8 mouse cellular contexts compared by ENCODE assay signal in the genomic region with DNA sequence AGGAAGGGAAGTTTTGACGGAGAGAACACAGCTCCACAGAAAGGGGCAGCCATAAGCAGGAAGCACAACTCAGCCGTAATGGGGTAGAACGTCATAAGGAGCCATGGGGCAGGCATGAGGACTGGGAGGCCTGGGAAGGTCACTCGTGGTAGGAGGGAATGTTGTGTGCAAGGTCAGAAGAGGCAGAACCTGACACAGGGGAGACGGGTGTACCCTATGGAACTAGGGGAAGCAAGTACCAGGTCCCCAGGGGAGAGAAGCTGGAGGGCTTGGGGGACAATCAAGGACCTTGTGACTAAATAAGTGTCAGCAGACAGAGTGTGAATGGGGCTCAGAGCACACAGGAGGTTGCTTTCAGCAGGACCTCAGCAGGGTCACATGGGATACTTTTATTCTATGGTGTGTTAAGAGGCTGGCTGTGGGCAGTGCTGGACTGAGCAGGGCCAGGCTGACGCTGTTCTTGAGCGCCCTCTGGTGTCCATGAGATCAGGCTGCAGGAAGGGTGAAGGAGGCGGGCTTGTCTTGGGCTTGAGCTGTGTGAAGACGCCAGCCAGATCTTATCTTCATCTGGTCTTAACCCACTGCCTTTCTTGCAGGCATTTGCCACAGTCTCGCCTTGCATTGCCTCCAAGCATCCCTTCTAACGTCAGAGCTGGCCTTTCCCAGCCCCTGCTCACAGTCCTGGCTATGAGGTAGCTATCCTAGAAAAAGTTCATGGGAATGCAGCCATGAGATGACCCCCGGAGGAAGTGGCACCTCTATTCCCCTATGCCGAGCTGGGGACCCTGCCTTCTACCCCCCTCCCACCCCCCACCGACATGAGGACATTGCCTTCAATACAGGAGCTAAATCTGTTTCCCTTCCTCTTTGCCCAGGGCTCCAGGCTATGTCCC. TPM values are rescaled to one million over a fixed set of nuclear protein-coding genes. Genes with fewer than 3 reads are reported as not detected.
DNase-seq lines count a peak whose midpoint lies in the region; ATAC-seq and TF ChIP-seq lines count a peak whose summit lies in the region.

No protein-coding gene starts in this region.

- TF ChIP-seq EP300 in lung, postnatal 0 days (IDR thresholded peaks at IDR 0.05) = no peak

- H3K4me3 ChIP-seq in forebrain, embryonic 14.5 days (ENCODE audit: low read depth, low read length) = no peak overlapping the region
- no peak overlapping the region for H3K4me3 ChIP-seq in hindbrain, embryonic 11.5 days (ENCODE audit: low read depth, low read length)
- H3K4me3 ChIP-seq in lung, postnatal 0 days (ENCODE audit: low read depth, low read length) = no peak overlapping the region

- no peak overlapping the region for H3K9ac ChIP-seq in forebrain, embryonic 14.5 days (ENCODE audit: low read length)
- H3K9ac ChIP-seq in hindbrain, embryonic 11.5 days (ENCODE audit: low read depth, low read length) = no peak overlapping the region
- H3K9ac ChIP-seq in lung, postnatal 0 days (replicated peaks; ENCODE audit: low read depth) = no peak overlapping the region

- WGBS in forebrain, embryonic 14.5 days = 31% methylated on average over 14 of the region's 14 CpGs
- WGBS in hindbrain, embryonic 11.5 days = 31% methylated on average over 14 of the region's 14 CpGs
- 23% methylated on average over 14 of the region's 14 CpGs for WGBS in lung, postnatal 0 days

- H3K9me3 ChIP-seq in forebrain, embryonic 14.5 days (replicated peaks; ENCODE audit: control insufficient read depth, low read length) = no peaks in the 10 kb centered on the region
- no peaks in the 10 kb centered on the region for H3K9me3 ChIP-seq in hindbrain, embryonic 11.5 days (ENCODE audit: control insufficient read depth, low read length)
- H3K9me3 ChIP-seq in lung, postnatal 0 days (ENCODE audit: low read length) = no peaks in the 10 kb centered on the region

- TF ChIP-seq CTCF in lung, postnatal 0 days (IDR thresholded peaks at IDR 0.05) = peak; percentile 90

- H3K27ac ChIP-seq in forebrain, embryonic 14.5 days (ENCODE audit: low read depth, low read length) = no peak overlapping the region
- no peak overlapping the region for H3K27ac ChIP-seq in hindbrain, embryonic 11.5 days (ENCODE audit: low read depth, low read length)
- H3K27ac ChIP-seq in lung, postnatal 0 days (ENCODE audit: low read length) = no peak overlapping the region

- H3K4me1 ChIP-seq in forebrain, embryonic 14.5 days (ENCODE audit: control insufficient read depth, insufficient read depth, low read length) = no peaks in the 10 kb centered on the region
- H3K4me1 ChIP-seq in hindbrain, embryonic 11.5 days (replicated peaks; ENCODE audit: control insufficient read depth, insufficient read depth, low read length) = no peaks in the 10 kb centered on the region
- no peaks in the 10 kb centered on the region for H3K4me1 ChIP-seq in lung, postnatal 0 days (ENCODE audit: insufficient read depth, low read depth, low read length)

- peak; percentile 36 for DNase-seq in MN1 (ENCODE audit: low spot score)
- peak; percentile 34 for DNase-seq in c-Kit-positive CD71-positive TER-119-positive erythroid progenitor cells, embryonic 14.5 days (ENCODE audit: low spot score)
- DNase-seq in forebrain, embryonic 14.5 days (ENCODE audit: low spot score) = peak; percentile 75
- DNase-seq in hindbrain, embryonic 11.5 days (ENCODE audit: low spot score) = peak; percentile 82
- peak; percentile 37 for DNase-seq in layer of hippocampus, adult 9-11 months
- peak; percentile 86 for DNase-seq in lung, postnatal 0 days (ENCODE audit: low spot score)
- DNase-seq in ovary, postnatal 36 days (ENCODE audit: low spot score) = peak; percentile 54
- peak; percentile 77 for DNase-seq in urinary bladder, postnatal 25 days (ENCODE audit: low spot score)

- H3K4me2 ChIP-seq in forebrain, embryonic 14.5 days (ENCODE audit: low read length) = no peak overlapping the region
- H3K4me2 ChIP-seq in hindbrain, embryonic 11.5 days (replicated peaks; ENCODE audit: low read depth, low read length) = no peak overlapping the region
- no peak overlapping the region for H3K4me2 ChIP-seq in lung, postnatal 0 days (replicated peaks; ENCODE audit: low read depth, low read length)

- no peaks in the 10 kb centered on the region for H3K36me3 ChIP-seq in forebrain, embryonic 14.5 days (ENCODE audit: control insufficient read depth, insufficient read depth, low read length)
- no peaks in the 10 kb centered on the region for H3K36me3 ChIP-seq in hindbrain, embryonic 11.5 days (ENCODE audit: control insufficient read depth, insufficient read depth, low read length)
- no peaks in the 10 kb centered on the region for H3K36me3 ChIP-seq in lung, postnatal 0 days (ENCODE audit: insufficient read depth, low read length)

- ATAC-seq in forebrain, embryonic 14.5 days = peak; percentile 86
- ATAC-seq in hindbrain, embryonic 11.5 days (ENCODE audit: low FRiP score) = peak; percentile 90
- ATAC-seq in lung, postnatal 0 days = peak; percentile 84

- no peaks in the 10 kb centered on the region for H3K27me3 ChIP-seq in forebrain, embryonic 14.5 days (replicated peaks; ENCODE audit: control insufficient read depth, insufficient read depth, low read length)
- H3K27me3 ChIP-seq in hindbrain, embryonic 11.5 days (ENCODE audit: control insufficient read depth, insufficient read depth, low read length) = no peaks in the 10 kb centered on the region
- no peaks in the 10 kb centered on the region for H3K27me3 ChIP-seq in lung, postnatal 0 days (replicated peaks; ENCODE audit: insufficient read depth, low read length)

RNA-seq across cellular contexts. Expression of gene Klk15, which starts 13.7 kb away (rescaled TPM):
- polyA plus RNA-seq in forebrain, embryonic 14.5 days (2014; fragmentation: Nextera tagmentation; extraction: Ambion mirVana) = not detected in 2 replicates
- not detected in 2 replicates for polyA plus RNA-seq in hindbrain, embryonic 11.5 days (2014; fragmentation: Nextera tagmentation; extraction: Ambion mirVana)
- polyA plus RNA-seq in lung, postnatal 0 days (2015; fragmentation: Nextera tagmentation; extraction: Ambion mirVana) = not detected in 2 replicates

RNA-seq across cellular contexts. Expression of gene Klk1b8, which starts 30.7 kb away (rescaled TPM):
- polyA plus RNA-seq in forebrain, embryonic 14.5 days (2014; fragmentation: Nextera tagmentation; extraction: Ambion mirVana) = not detected in 2 replicates
- polyA plus RNA-seq in hindbrain, embryonic 11.5 days (2014; fragmentation: Nextera tagmentation; extraction: Ambion mirVana) = not detected in 2 replicates
- polyA plus RNA-seq in lung, postnatal 0 days (2015; fragmentation: Nextera tagmentation; extraction: Ambion mirVana) = not detected in 2 replicates

RNA-seq across cellular contexts. Expression of gene Klk4, which starts 38.8 kb away (rescaled TPM):
- 0.69 and 0.86 TPM in 2 replicates for polyA plus RNA-seq in forebrain, embryonic 14.5 days (2014; fragmentation: Nextera tagmentation; extraction: Ambion mirVana)
- 0.20 TPM in 1 of 2 replicates, not detected in the other for polyA plus RNA-seq in hindbrain, embryonic 11.5 days (2014; fragmentation: Nextera tagmentation; extraction: Ambion mirVana)
- polyA plus RNA-seq in lung, postnatal 0 days (2015; fragmentation: Nextera tagmentation; extraction: Ambion mirVana) = not detected in 2 replicates

RNA-seq across cellular contexts. Expression of gene Klk1b1, which starts 46.7 kb away (rescaled TPM):
- not detected in 2 replicates for polyA plus RNA-seq in forebrain, embryonic 14.5 days (2014; fragmentation: Nextera tagmentation; extraction: Ambion mirVana)
- polyA plus RNA-seq in hindbrain, embryonic 11.5 days (2014; fragmentation: Nextera tagmentation; extraction: Ambion mirVana) = not detected in 2 replicates
- not detected in 2 replicates for polyA plus RNA-seq in lung, postnatal 0 days (2015; fragmentation: Nextera tagmentation; extraction: Ambion mirVana)

RNA-seq across cellular contexts. Expression of gene Klk1b9, which starts 56.1 kb away (rescaled TPM):
- polyA plus RNA-seq in forebrain, embryonic 14.5 days (2014; fragmentation: Nextera tagmentation; extraction: Ambion mirVana) = not detected in 2 replicates
- not detected in 2 replicates for polyA plus RNA-seq in hindbrain, embryonic 11.5 days (2014; fragmentation: Nextera tagmentation; extraction: Ambion mirVana)
- polyA plus RNA-seq in lung, postnatal 0 days (2015; fragmentation: Nextera tagmentation; extraction: Ambion mirVana) = not detected in 2 replicates

Comparison
In these comparisons a context has a peak if more than half of its experiments do, and no peak if none do; other contexts are left out.
1. DNase-seq: peak in every context shown above with its lines; median percentile 86 in lung, postnatal 0 days; 82 in hindbrain, embryonic 11.5 days; 77 in urinary bladder, postnatal 25 days; 75 in forebrain, embryonic 14.5 days; 54 in ovary, postnatal 36 days; 37 in layer of hippocampus, adult 9-11 months; 36 in MN1; 34 in c-Kit-positive CD71-positive TER-119-positive erythroid progenitor cells, embryonic 14.5 days.